In genomic region chr3:30048157-30048556, GRCm38 (mm10) we compare ENCODE assay signal across 16 mouse cellular contexts.
"Had no signal": no experiment of that assay in that cellular context is flagged by ENCODE, and none has a peak within 500 bp of the region (broad histone marks: within the 10 kb centered on the region; RNA-seq: fewer than 3 reads in every experiment).

No protein-coding gene starts in this region.

- ATAC-seq: inflammation-experienced regulatory T-cells, adult 6 months; liver, postnatal 0 days; midbrain, embryonic 13.5 days had no signal

- H3K27ac ChIP-seq: kidney, embryonic 15.5 days; limb, embryonic 12.5 days; liver, embryonic 13.5 days; midbrain, embryonic 13.5 days; neural tube, embryonic 15.5 days had no signal

- H3K36me3 ChIP-seq: kidney, embryonic 15.5 days; limb, embryonic 12.5 days; liver, embryonic 13.5 days; midbrain, embryonic 13.5 days; neural tube, embryonic 15.5 days had no signal

- H3K9me3 ChIP-seq: kidney, embryonic 15.5 days; limb, embryonic 12.5 days; liver, embryonic 13.5 days; midbrain, embryonic 13.5 days; neural tube, embryonic 15.5 days had no signal

- H3K4me2 ChIP-seq: kidney, embryonic 15.5 days; limb, embryonic 12.5 days; liver, embryonic 13.5 days; midbrain, embryonic 13.5 days; neural tube, embryonic 15.5 days had no signal

- H3K27me3 ChIP-seq: kidney, embryonic 15.5 days; limb, embryonic 12.5 days; liver, embryonic 13.5 days; midbrain, embryonic 13.5 days; neural tube, embryonic 15.5 days had no signal

- H3K4me3 ChIP-seq: kidney, embryonic 15.5 days; limb, embryonic 12.5 days; liver, embryonic 13.5 days; midbrain, embryonic 13.5 days; myocyte; neural tube, embryonic 15.5 days had no signal

- H3K9ac ChIP-seq: kidney, embryonic 15.5 days; limb, embryonic 12.5 days; liver, embryonic 13.5 days; liver, postnatal 0 days; midbrain, embryonic 13.5 days; neural tube, embryonic 15.5 days had no signal

- H3K4me1 ChIP-seq: kidney, embryonic 15.5 days; limb, embryonic 12.5 days; liver, embryonic 13.5 days; midbrain, embryonic 13.5 days; neural tube, embryonic 15.5 days had no signal

- DNase-seq: kidney, postnatal 14 days; layer of hippocampus, adult 9-11 months; layer of hippocampus, postnatal 36 days; liver; liver, embryonic 13.5 days; liver, postnatal 0 days; lung, postnatal 36 days; right cerebral cortex, adult 18-20 months; spleen, adult 18-20 months; thymus, postnatal 4 days had no signal
